Mouse (Mus musculus) lung, embryonic 16.5 days (tissue): ENCODE measurements at regions not wholly inside any gene's neighbourhood (a gene's known extent, or its start where the extent isn't known, plus 50 kb on each side); places are given as distances from the start of the nearest gene placed in this dataset.

ENCODE experiments used
- ATAC-seq: fragments of 200-750 bp; cut with Nextera tagmentation; 2 replicates; pipeline ENCODE4 v1.8.0; 2017; ENCODE audit warnings: low read depth, mild to moderate bottlenecking, moderate library complexity
- H3K27ac ChIP-seq: fragments of 300-500 bp; sonication (generic); 2 replicates; pipeline ENCODE4 v1.5.1; 2014; ENCODE audit warnings: mild to moderate bottlenecking, control low read depth, low read length
- H3K27me3 ChIP-seq: fragments of 300-500 bp; sonication (generic); 2 replicates; pipeline ENCODE4 v1.6.1; 2014; ENCODE audit warnings: low read depth, low read length, mixed read lengths; ENCODE audit not compliant: control insufficient read depth, insufficient read depth
- H3K36me3 ChIP-seq: fragments of 300-500 bp; sonication (generic); 2 replicates; pipeline ENCODE4 v1.6.1; 2014; ENCODE audit warnings: low read length; ENCODE audit not compliant: control insufficient read depth, insufficient read depth
- H3K4me1 ChIP-seq: fragments of 300-500 bp; sonication (generic); replicated peaks from 2 replicates; pipeline ENCODE4 v1.6.1; 2014; ENCODE audit warnings: low read length, mixed read lengths; ENCODE audit not compliant: control insufficient read depth, insufficient read depth
- H3K4me2 ChIP-seq: fragments of 300-500 bp; sonication (generic); 2 replicates; pipeline ENCODE4 v1.6.1; 2014; ENCODE audit warnings: low read depth, low read length, control low read depth
- H3K4me3 ChIP-seq: fragments of 300-500 bp; sonication (generic); 2 replicates; pipeline ENCODE4 v1.5.1; 2014; ENCODE audit warnings: mild to moderate bottlenecking, low read length, control low read depth
- H3K9ac ChIP-seq: fragments of 300-500 bp; sonication (generic); 2 replicates; pipeline ENCODE4 v1.6.1; 2014; ENCODE audit warnings: low read length, control low read depth
- H3K9me3 ChIP-seq: fragments of 300-500 bp; sonication (generic); 2 replicates; pipeline ENCODE4 v1.6.1; 2016; ENCODE audit warnings: low read length; ENCODE audit not compliant: control insufficient read depth
- WGBS: fragments of 180-500 bp; shearing (Covaris S2); extraction: QIAGEN DNeasy Blood & Tissue Kit; methylation state at CpG from one replicate; pipeline ENCODE4 v1.1.7; 2014; 5-methylcytosine and 5-hydroxymethylcytosine counted together

DNA sequence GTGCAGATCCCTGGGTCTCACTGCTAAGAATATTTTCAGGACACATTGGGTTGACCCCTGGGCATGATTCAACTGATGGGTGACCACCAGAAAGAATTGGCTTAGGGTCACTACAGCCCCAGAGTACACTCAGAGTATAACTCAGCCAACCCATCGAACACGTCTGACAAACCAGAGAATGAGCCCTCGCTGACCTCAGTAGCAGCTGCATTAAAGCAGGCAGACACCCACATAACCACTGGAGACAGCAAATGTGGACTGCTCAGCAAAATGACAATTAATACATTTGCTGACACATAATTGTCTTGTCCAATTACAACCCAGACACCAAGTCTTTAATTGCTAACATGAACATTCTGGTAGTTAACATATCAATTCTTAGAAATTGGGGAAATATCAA lies 175.7 kb downstream of the Cbln4 start:
- no peak overlapping the region for H3K9ac ChIP-seq
- no peaks in the 10 kb centered on the region for H3K27me3 ChIP-seq
- ATAC-seq = no peak
- H3K9me3 ChIP-seq = no peaks in the 10 kb centered on the region
- WGBS = 65% methylated on average over 3 of the region's 3 CpGs
- H3K27ac ChIP-seq = no peak overlapping the region
- H3K4me3 ChIP-seq = no peak overlapping the region
- H3K36me3 ChIP-seq = no peaks in the 10 kb centered on the region
- H3K4me2 ChIP-seq = no peak overlapping the region
- H3K4me1 ChIP-seq = no peaks in the 10 kb centered on the region

- no peak for ATAC-seq
- H3K27ac ChIP-seq = no peak overlapping the region
- H3K9ac ChIP-seq = no peak overlapping the region
- H3K4me1 ChIP-seq = peaks cover 3% of the 10 kb centered on the region; the same call in 1 of the 2 replicates
- H3K36me3 ChIP-seq = no peaks in the 10 kb centered on the region
- H3K4me2 ChIP-seq = no peak overlapping the region
- no peak overlapping the region for H3K4me3 ChIP-seq
- no peaks in the 10 kb centered on the region for H3K27me3 ChIP-seq
- WGBS = 87% methylated on average over 8 of the region's 8 CpGs
- no peaks in the 10 kb centered on the region for H3K9me3 ChIP-seq
These were observed 178.8 kb downstream of the Cbln4 start for GRCm38 (mm10) chr2:171864376-171864965.

DNA sequence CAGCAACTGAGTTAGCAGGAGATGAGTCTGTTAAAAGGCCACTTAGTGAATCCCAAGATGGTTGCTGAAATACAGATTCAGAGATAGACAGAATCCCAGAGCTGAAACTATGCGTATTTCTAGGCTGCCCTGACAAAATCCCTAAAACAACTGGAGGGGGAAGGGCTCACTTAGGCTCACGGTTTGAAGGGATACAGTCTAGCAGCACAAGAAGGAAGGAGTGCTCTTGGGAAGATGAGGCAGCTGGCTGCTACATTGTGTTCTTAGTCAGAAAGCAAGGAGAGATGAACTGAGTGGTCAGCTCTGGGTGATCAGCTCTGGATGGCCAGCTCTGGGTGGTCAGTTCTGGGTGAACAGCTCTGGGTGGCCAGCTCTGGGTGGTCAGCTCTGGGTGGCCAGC lies 180.6 kb downstream of the Cbln4 start:
- WGBS = 86% methylated on average over 2 of the region's 2 CpGs
- no peaks in the 10 kb centered on the region for H3K27me3 ChIP-seq
- ATAC-seq = no peak
- H3K4me2 ChIP-seq = no peak overlapping the region
- no peaks in the 10 kb centered on the region for H3K9me3 ChIP-seq
- H3K4me1 ChIP-seq = peaks cover 4% of the 10 kb centered on the region; the same call in 1 of the 2 replicates
- no peaks in the 10 kb centered on the region for H3K36me3 ChIP-seq
- no peak overlapping the region for H3K27ac ChIP-seq
- no peak overlapping the region for H3K9ac ChIP-seq
- no peak overlapping the region for H3K4me3 ChIP-seq

- Histone ChIP-seq H3K36me3 (no peaks in the 10 kb centered on the region), H3K9ac (no peak overlapping the region), H3K4me2 (no peak overlapping the region), H3K27me3 (no peaks in the 10 kb centered on the region), H3K4me3 (no peak overlapping the region), H3K9me3 (no peaks in the 10 kb centered on the region), H3K27ac (no peak overlapping the region), H3K4me1 (peaks cover 4% of the 10 kb centered on the region; the same call in 1 of the 2 replicates)
- peak; percentile 85 for ATAC-seq
- 44% methylated on average over 5 of the region's 5 CpGs for WGBS
These were observed 184.4 kb downstream of the Cbln4 start for GRCm38 (mm10) chr2:171858894-171859293.

GRCm38 (mm10) chr2:171856491-171856890 lies 186.8 kb downstream of the Cbln4 start:
- Histone ChIP-seq H3K27ac (no peak overlapping the region), H3K36me3 (no peaks in the 10 kb centered on the region), H3K27me3 (no peaks in the 10 kb centered on the region), H3K4me3 (no peak overlapping the region), H3K9me3 (no peaks in the 10 kb centered on the region), H3K4me1 (peaks cover 4% of the 10 kb centered on the region; the same call in 1 of the 2 replicates), H3K9ac (no peak overlapping the region), H3K4me2 (no peak overlapping the region)
- WGBS = 63% methylated on average over 8 of the region's 8 CpGs
- ATAC-seq = no peak

DNA sequence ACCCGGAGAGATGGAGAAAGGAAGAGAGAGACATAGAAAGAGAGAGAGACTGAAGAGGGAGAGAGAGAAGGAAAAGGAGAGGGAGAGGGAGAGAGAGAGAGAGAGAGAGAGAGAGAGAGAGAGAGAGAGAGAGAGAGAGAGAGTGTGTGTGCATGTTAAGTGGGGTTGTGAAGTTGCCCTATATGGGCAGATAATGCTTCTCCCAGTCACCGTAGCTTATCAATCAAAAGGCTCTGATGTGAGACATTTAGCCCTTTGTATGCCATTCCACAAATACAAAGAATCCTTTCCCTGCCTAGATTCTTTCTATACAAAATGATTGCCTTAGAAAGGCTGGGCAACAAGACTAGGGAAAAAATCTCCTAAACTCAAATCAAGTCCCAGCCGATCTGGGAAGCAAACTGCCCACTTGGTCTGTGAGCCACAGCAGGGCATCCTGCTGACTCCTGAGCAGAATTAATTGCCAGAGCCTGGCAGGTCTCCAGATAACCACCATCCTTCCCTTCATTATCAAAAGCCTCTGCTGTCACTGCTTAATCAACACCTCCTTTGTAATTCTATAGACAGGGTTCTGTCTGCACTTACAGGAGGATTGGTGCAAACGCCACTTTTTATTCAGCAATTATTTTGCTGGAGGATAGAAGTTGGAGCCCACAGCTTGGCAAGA lies 196.3 kb downstream of the Cbln4 start:
- no peak overlapping the region for H3K27ac ChIP-seq
- no peaks in the 10 kb centered on the region for H3K4me1 ChIP-seq
- no peak overlapping the region for H3K4me3 ChIP-seq
- no peak overlapping the region for H3K4me2 ChIP-seq
- no peak overlapping the region for H3K9ac ChIP-seq
- H3K27me3 ChIP-seq = no peaks in the 10 kb centered on the region
- H3K9me3 ChIP-seq = no peaks in the 10 kb centered on the region
- no peak for ATAC-seq
- 35% methylated on average over 4 of the region's 4 CpGs for WGBS
- no peaks in the 10 kb centered on the region for H3K36me3 ChIP-seq

GRCm38 (mm10) chr2:171840058-171840713 lies 203.1 kb downstream of the Cbln4 start:
- no peak overlapping the region for H3K4me2 ChIP-seq
- 56% methylated on average over 14 of the region's 14 CpGs for WGBS
- no peaks in the 10 kb centered on the region for H3K27me3 ChIP-seq

GRCm38 (mm10) chr2:171822156-171822555 lies 221.1 kb downstream of the Cbln4 start:
- H3K9ac ChIP-seq = no peak overlapping the region
- WGBS = 81% methylated on average over 6 of the region's 6 CpGs
- ATAC-seq = no peak
- no peaks in the 10 kb centered on the region for H3K36me3 ChIP-seq
- H3K4me2 ChIP-seq = no peak overlapping the region
- no peaks in the 10 kb centered on the region for H3K4me1 ChIP-seq
- no peaks in the 10 kb centered on the region for H3K27me3 ChIP-seq
- no peak overlapping the region for H3K27ac ChIP-seq
- no peak overlapping the region for H3K4me3 ChIP-seq
- H3K9me3 ChIP-seq = no peaks in the 10 kb centered on the region

More at GRCm38 (mm10) chr2:171840058-171840713, 203.1 kb downstream of the Cbln4 start:
- Histone ChIP-seq H3K27ac (no peak overlapping the region), H3K4me3 (no peak overlapping the region), H3K36me3 (no peaks in the 10 kb centered on the region), H3K9ac (no peak overlapping the region), H3K9me3 (no peaks in the 10 kb centered on the region), H3K4me1 (no peaks in the 10 kb centered on the region)
- no peak for ATAC-seq

DNA sequence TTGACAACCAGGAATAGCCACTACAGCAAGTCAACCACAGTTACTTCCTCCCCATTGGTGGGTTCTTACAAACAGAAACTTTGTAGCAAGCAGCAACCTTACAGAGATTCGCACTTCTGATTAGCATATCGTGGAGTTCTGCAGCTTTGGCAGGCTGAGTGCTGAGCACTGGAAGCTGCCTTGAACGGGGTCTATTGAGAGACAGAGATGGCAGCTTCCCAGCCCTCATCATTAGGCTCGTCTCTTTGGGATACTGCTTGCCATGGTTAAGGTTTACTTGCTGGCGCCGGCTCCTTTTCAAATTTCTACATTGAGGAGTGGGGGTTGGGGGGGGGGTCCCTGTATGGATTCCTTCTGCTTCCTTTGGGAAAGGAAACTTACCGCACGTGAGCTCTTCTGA lies 224.8 kb downstream of the Cbln4 start:
- no peak for ATAC-seq
- Histone ChIP-seq H3K36me3 (no peaks in the 10 kb centered on the region), H3K27me3 (no peaks in the 10 kb centered on the region), H3K4me1 (no peaks in the 10 kb centered on the region), H3K4me2 (no peak overlapping the region), H3K4me3 (no peak overlapping the region), H3K27ac (no peak overlapping the region), H3K9me3 (no peaks in the 10 kb centered on the region), H3K9ac (no peak overlapping the region)
- 60% methylated on average over 8 of the region's 8 CpGs for WGBS
